Mouse (Mus musculus) liver, postnatal 0 days (tissue): Measurements from ENCODE around the gene Fbxl13. TPM values are rescaled to one million over a fixed set of nuclear protein-coding genes. Genes with fewer than 3 reads are reported as not detected.

ENCODE experiments used
- ATAC-seq: fragments of 200-750 bp; cut with Nextera tagmentation; 2 replicates; pipeline ENCODE4 v1.8.0; 2017; ENCODE audit warnings: mild to moderate bottlenecking, moderate library complexity
- DNase-seq: peaks from one replicate; pipeline ENCODE4 v3.0.0-alpha.2; 2016
- H3K27ac ChIP-seq: fragments of 300-500 bp; sonication (generic); 2 replicates; pipeline ENCODE4 v1.5.1; 2014; ENCODE audit warnings: antibody characterized with exemption, moderate library complexity, mild to moderate bottlenecking, low read depth
- H3K27me3 ChIP-seq: fragments of 300-500 bp; sonication (generic); 2 replicates; pipeline ENCODE4 v1.6.1; 2014; ENCODE audit warnings: low read length, control low read depth, mixed read lengths; ENCODE audit not compliant: insufficient read depth
- H3K36me3 ChIP-seq: fragments of 300-500 bp; sonication (generic); replicated peaks from 2 replicates; pipeline ENCODE4 v1.6.1; 2014; ENCODE audit warnings: mild to moderate bottlenecking, control low read depth, low read length, moderate library complexity, mixed read lengths; ENCODE audit not compliant: insufficient read depth
- H3K4me1 ChIP-seq: fragments of 300-500 bp; sonication (generic); 2 replicates; pipeline ENCODE4 v1.6.1; 2014; ENCODE audit warnings: antibody characterized with exemption, mild to moderate bottlenecking, control low read depth; ENCODE audit not compliant: insufficient read depth
- H3K4me2 ChIP-seq: fragments of 300-500 bp; sonication (generic); 2 replicates; pipeline ENCODE4 v1.6.1; 2014; ENCODE audit warnings: low read depth, mild to moderate bottlenecking, low read length, moderate library complexity, mixed read lengths
- H3K4me3 ChIP-seq: fragments of 300-500 bp; sonication (generic); 2 replicates; pipeline ENCODE4 v1.5.1; 2014; ENCODE audit warnings: low read depth, low read length
- H3K9ac ChIP-seq: fragments of 300-500 bp; sonication (generic); replicated peaks from 2 replicates; pipeline ENCODE4 v1.6.1; 2014; ENCODE audit warnings: mild to moderate bottlenecking, moderate library complexity
- H3K9me3 ChIP-seq: fragments of 300-500 bp; sonication (generic); 2 replicates; pipeline ENCODE4 v1.6.1; 2016; ENCODE audit warnings: mild to moderate bottlenecking, control low read depth, low read length, mixed read lengths
- CTCF ChIP-seq: sonication (generic); IDR thresholded peaks from 2 replicates; pipeline ENCODE4 v1.5.1; 2016; ENCODE audit warnings: antibody characterized with exemption, low read depth
- EP300 ChIP-seq: IDR thresholded peaks from 2 replicates; pipeline ENCODE4 v1.6.1; 2016; ENCODE audit warnings: antibody characterized with exemption, low read depth, mild to moderate bottlenecking
- WGBS: fragments of 180-500 bp; shearing (Covaris S2); extraction: QIAGEN DNeasy Blood & Tissue Kit; methylation state at CpG from one replicate; pipeline ENCODE4 v1.1.7; 2014; ENCODE audit not compliant: insufficient replicate concordance; 5-methylcytosine and 5-hydroxymethylcytosine counted together
- polyA plus RNA-seq: library from polyadenylated mRNA; unstranded; fragments of >200 nt; fragmentation: Nextera tagmentation; extraction: Ambion mirVana; gene quantifications from 2 replicates; pipeline ENCODE4 v1.2.1, GENCODE M21; 2015

The Fbxl13 gene
- polyA plus RNA-seq, 1 experiment from 2014 or later = 0.09 TPM

DNA sequence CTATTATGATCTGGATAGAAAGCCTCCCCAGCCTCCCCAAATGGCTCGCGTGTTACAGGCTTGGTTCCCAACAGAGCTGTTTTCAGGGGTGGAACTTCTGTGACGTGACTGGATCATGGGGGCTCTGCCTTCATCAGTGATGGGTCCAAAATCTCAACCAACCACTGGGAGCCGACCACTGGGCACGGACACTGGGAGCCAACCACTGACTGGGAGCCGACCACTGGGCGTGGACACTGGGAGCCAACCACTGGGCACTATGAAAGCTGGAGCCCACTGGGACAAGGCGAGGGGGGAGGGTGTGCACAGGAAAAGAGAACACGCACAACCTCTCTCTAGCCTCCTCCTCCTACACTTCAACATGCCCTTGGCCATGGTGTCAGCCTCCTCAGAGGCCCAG lies 38.4 kb upstream of the Fbxl13 start:
- WGBS = 87% methylated on average over 9 of the region's 9 CpGs
- Histone ChIP-seq H3K36me3 (no peaks in the 10 kb centered on the region), H3K9ac (no peak overlapping the region), H3K4me2 (no peak overlapping the region), H3K4me3 (no peak overlapping the region), H3K4me1 (no peaks in the 10 kb centered on the region), H3K27ac (no peak overlapping the region), H3K9me3 (no peaks in the 10 kb centered on the region), H3K27me3 (no peaks in the 10 kb centered on the region)
- DNase-seq (no peak), ATAC-seq (no peak)
- TF ChIP-seq CTCF (no peak), EP300 (no peak)

- Histone ChIP-seq H3K9ac (no peak overlapping the region), H3K27ac (no peak overlapping the region), H3K4me2 (no peak overlapping the region), H3K9me3 (no peaks in the 10 kb centered on the region), H3K27me3 (no peaks in the 10 kb centered on the region), H3K4me1 (no peaks in the 10 kb centered on the region), H3K36me3 (no peaks in the 10 kb centered on the region), H3K4me3 (no peak overlapping the region)
- WGBS = 66% methylated on average over 5 of the region's 5 CpGs
- no peak for DNase-seq
- ATAC-seq = no peak
- TF ChIP-seq CTCF (no peak), EP300 (no peak)
These were observed 35.5 kb upstream of the Fbxl13 start for GRCm38 (mm10) chr5:21680940-21681339.

DNA sequence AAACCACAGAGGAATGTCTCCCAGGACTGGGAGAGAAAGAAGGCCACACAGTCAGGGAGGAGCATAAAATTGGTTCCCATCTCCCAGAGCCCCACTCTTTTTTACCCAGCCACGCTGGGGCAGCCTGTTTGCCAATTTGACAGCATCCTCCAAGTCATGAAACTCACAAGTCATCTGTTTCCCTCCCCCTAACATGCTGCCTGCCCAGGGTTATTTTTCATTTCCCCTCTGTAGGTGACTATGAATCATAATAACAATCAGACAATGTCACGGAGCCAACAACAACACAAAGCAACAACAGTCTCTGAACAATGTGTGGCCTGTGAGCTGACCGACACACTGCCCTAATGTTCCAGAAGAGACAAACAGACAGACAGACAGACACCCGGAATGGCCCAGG lies 34.6 kb upstream of the Fbxl13 start:
- no peak overlapping the region for H3K27ac ChIP-seq
- H3K36me3 ChIP-seq = no peaks in the 10 kb centered on the region
- no peaks in the 10 kb centered on the region for H3K9me3 ChIP-seq
- no peak overlapping the region for H3K4me2 ChIP-seq
- WGBS = 67% methylated on average over 4 of the region's 4 CpGs
- H3K4me3 ChIP-seq = no peak overlapping the region
- H3K9ac ChIP-seq = no peak overlapping the region
- H3K27me3 ChIP-seq = no peaks in the 10 kb centered on the region
- ATAC-seq (no peak), DNase-seq (no peak)
- H3K4me1 ChIP-seq = no peaks in the 10 kb centered on the region
- TF ChIP-seq EP300 (no peak), CTCF (no peak)

DNA sequence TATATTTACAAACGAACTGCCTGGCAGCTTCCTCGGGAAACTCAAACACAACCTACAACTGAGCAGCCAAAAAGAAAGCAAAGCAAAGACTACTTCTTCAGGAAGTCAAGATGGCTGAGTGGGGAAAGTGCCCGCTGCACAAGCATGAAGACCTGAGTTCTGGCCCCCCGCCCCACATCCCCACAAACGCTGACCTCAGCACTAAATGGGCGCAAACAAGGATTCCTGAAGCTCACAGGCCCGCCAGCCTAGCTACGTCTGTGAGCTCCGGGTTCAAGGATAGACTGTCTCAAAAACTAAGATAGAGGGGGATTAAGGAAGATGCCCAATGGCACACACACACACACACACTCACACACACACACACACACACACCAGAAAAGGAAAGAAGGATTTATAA lies 32.9 kb upstream of the Fbxl13 start:
- DNase-seq (no peak), ATAC-seq (no peak)
- no peaks in the 10 kb centered on the region for H3K9me3 ChIP-seq
- no peaks in the 10 kb centered on the region for H3K27me3 ChIP-seq
- no peaks in the 10 kb centered on the region for H3K36me3 ChIP-seq
- H3K4me1 ChIP-seq = no peaks in the 10 kb centered on the region
- H3K27ac ChIP-seq = no peak overlapping the region
- 80% methylated on average over 9 of the region's 9 CpGs for WGBS
- no peak overlapping the region for H3K4me2 ChIP-seq
- TF ChIP-seq CTCF (no peak), EP300 (no peak)
- H3K9ac ChIP-seq = no peak overlapping the region
- H3K4me3 ChIP-seq = no peak overlapping the region

- no peaks in the 10 kb centered on the region for H3K36me3 ChIP-seq
- H3K4me1 ChIP-seq = no peaks in the 10 kb centered on the region
- H3K9me3 ChIP-seq = no peaks in the 10 kb centered on the region
- no peak for ATAC-seq
- 83% methylated on average over 6 of the region's 6 CpGs for WGBS
- H3K4me2 ChIP-seq = no peak overlapping the region
- no peak overlapping the region for H3K9ac ChIP-seq
- no peak overlapping the region for H3K27ac ChIP-seq
- H3K27me3 ChIP-seq = no peaks in the 10 kb centered on the region
- TF ChIP-seq EP300 (no peak), CTCF (no peak)
- DNase-seq = no peak
- H3K4me3 ChIP-seq = no peak overlapping the region
These were observed 32.5 kb upstream of the Fbxl13 start for GRCm38 (mm10) chr5:21677939-21678338.

- Histone ChIP-seq H3K4me3 (no peak overlapping the region), H3K27ac (no peak overlapping the region), H3K27me3 (no peaks in the 10 kb centered on the region), H3K9me3 (no peaks in the 10 kb centered on the region), H3K36me3 (no peaks in the 10 kb centered on the region), H3K4me2 (no peak overlapping the region), H3K9ac (no peak overlapping the region), H3K4me1 (no peaks in the 10 kb centered on the region)
- ATAC-seq = no peak
- DNase-seq = no peak
- 90% methylated on average over 23 of the region's 23 CpGs for WGBS
- TF ChIP-seq CTCF (no peak), EP300 (no peak)
These were observed 30.1 kb upstream of the Fbxl13 start for GRCm38 (mm10) chr5:21675494-21675893.

DNA sequence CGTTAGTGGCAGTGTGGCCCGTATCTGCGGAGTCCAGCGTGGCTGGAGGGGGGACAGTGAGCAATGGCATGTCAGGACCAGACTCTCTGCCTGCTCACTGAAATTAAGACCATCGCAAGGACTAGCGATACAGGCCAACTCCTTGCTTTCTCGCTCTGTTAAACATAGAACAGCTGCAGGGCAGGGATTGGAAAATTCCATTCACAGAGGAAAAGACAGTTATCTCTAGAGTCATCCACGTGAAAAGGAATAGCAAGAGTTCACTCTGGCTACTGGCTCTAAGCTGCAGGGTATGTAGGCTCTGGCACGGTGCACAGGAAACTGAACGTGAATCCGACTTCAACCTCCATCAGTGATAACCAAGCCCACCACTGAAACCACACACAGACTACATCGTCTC lies 29.6 kb upstream of the Fbxl13 start:
- Histone ChIP-seq H3K4me1 (no peaks in the 10 kb centered on the region), H3K27ac (no peak overlapping the region), H3K9ac (no peak overlapping the region), H3K4me2 (no peak overlapping the region), H3K4me3 (no peak overlapping the region), H3K36me3 (no peaks in the 10 kb centered on the region), H3K27me3 (no peaks in the 10 kb centered on the region), H3K9me3 (no peaks in the 10 kb centered on the region)
- ATAC-seq (no peak), DNase-seq (no peak)
- TF ChIP-seq EP300 (no peak), CTCF (no peak)
- WGBS = 86% methylated on average over 12 of the region's 12 CpGs
